Mouse (Mus musculus): Measurements from ENCODE around the gene Zfp296. TPM values are rescaled to one million over a fixed set of nuclear protein-coding genes. Genes with fewer than 3 reads are reported as not detected.

Zfp296 gene
- polyA plus RNA-seq, 1 experiment from 2014 or later, result 0.20 TPM

GRCm38 (mm10) chr7:19572926-19573775 is 3.9 kb upstream of the Zfp296 start:
- peaks cover 21% of the 10 kb centered on the region for H3K27me3 ChIP-seq (replicated peaks; ENCODE audit: control insufficient read depth, insufficient read depth, low read length)
- H3K9me3 ChIP-seq (ENCODE audit: control insufficient read depth, low read length), result no peaks in the 10 kb centered on the region
- peak overlapping the region; percentile 77 for H3K4me3 ChIP-seq (ENCODE audit: low read length)
- H3K9ac ChIP-seq (ENCODE audit: low read depth, low read length), result peak overlapping the region; percentile 85
- H3K4me1 ChIP-seq (ENCODE audit: control insufficient read depth, insufficient read depth, low read depth, low read length), result peaks cover 19% of the 10 kb centered on the region
- WGBS, result under 1% methylated on average over 53 of the region's 53 CpGs
- ATAC-seq, result peak; percentile 87
- H3K36me3 ChIP-seq (ENCODE audit: control insufficient read depth, insufficient read depth, low read length), result peaks cover 7% of the 10 kb centered on the region
- H3K27ac ChIP-seq (ENCODE audit: low read depth, low read length), result peak overlapping the region; percentile 80
- H3K4me2 ChIP-seq (ENCODE audit: low read length), result peak overlapping the region; percentile 92

GRCm38 (mm10) chr7:19573776-19574140 is 3.3 kb upstream of the Zfp296 start:
- Histone ChIP-seq H3K9me3 (ENCODE audit: control insufficient read depth, low read length) (no peaks in the 10 kb centered on the region), H3K4me3 (ENCODE audit: low read length) (peak overlapping the region; percentile 77), H3K36me3 (ENCODE audit: control insufficient read depth, insufficient read depth, low read length) (peaks cover 7% of the 10 kb centered on the region), H3K27ac (ENCODE audit: low read depth, low read length) (peak overlapping the region; percentile 80; the same call in 1 of the 2 replicates), H3K27me3 (replicated peaks; ENCODE audit: control insufficient read depth, insufficient read depth, low read length) (peaks cover 27% of the 10 kb centered on the region), H3K4me2 (ENCODE audit: low read length) (peak overlapping the region; percentile 92), H3K9ac (ENCODE audit: low read depth, low read length) (peak overlapping the region; percentile 85), H3K4me1 (ENCODE audit: control insufficient read depth, insufficient read depth, low read depth, low read length) (peaks cover 19% of the 10 kb centered on the region)
- WGBS, result 25% methylated on average over 16 of the region's 16 CpGs
- no peak for ATAC-seq

GRCm38 (mm10) chr7:19575559-19575958 is 1.5 kb upstream of the Zfp296 start:
- H3K4me3 ChIP-seq (ENCODE audit: low read length), result no peak overlapping the region
- WGBS, result 69% methylated on average over 3 of the region's 3 CpGs
- no peak overlapping the region for H3K9ac ChIP-seq (ENCODE audit: low read depth, low read length)
- H3K27ac ChIP-seq (ENCODE audit: low read depth, low read length), result no peak overlapping the region
- peaks cover 6% of the 10 kb centered on the region; the same call in 1 of the 2 replicates for H3K36me3 ChIP-seq (ENCODE audit: control insufficient read depth, insufficient read depth, low read length)
- peaks cover 19% of the 10 kb centered on the region for H3K4me1 ChIP-seq (ENCODE audit: control insufficient read depth, insufficient read depth, low read depth, low read length)
- H3K9me3 ChIP-seq (ENCODE audit: control insufficient read depth, low read length), result no peaks in the 10 kb centered on the region
- no peak for ATAC-seq
- H3K4me2 ChIP-seq (ENCODE audit: low read length), result no peak overlapping the region
- peaks cover 33% of the 10 kb centered on the region for H3K27me3 ChIP-seq (replicated peaks; ENCODE audit: control insufficient read depth, insufficient read depth, low read length)

- Histone ChIP-seq H3K4me1 (ENCODE audit: control insufficient read depth, insufficient read depth, low read depth, low read length) (peaks cover 12% of the 10 kb centered on the region), H3K9ac (ENCODE audit: low read depth, low read length) (no peak overlapping the region), H3K27ac (ENCODE audit: low read depth, low read length) (no peak overlapping the region), H3K27me3 (replicated peaks; ENCODE audit: control insufficient read depth, insufficient read depth, low read length) (peaks cover 33% of the 10 kb centered on the region), H3K9me3 (ENCODE audit: control insufficient read depth, low read length) (no peaks in the 10 kb centered on the region), H3K36me3 (ENCODE audit: control insufficient read depth, insufficient read depth, low read length) (peaks cover 16% of the 10 kb centered on the region), H3K4me3 (ENCODE audit: low read length) (peak overlapping the region; percentile 34; the same call in 1 of the 2 replicates), H3K4me2 (ENCODE audit: low read length) (peak overlapping the region; percentile 60)
- 27% methylated on average over 10 of the region's 10 CpGs for WGBS
- ATAC-seq, result no peak
These were observed 859 bp downstream of the Zfp296 start for GRCm38 (mm10) chr7:19577877-19578414.

- ATAC-seq, result no peak
- Histone ChIP-seq H3K4me1 (ENCODE audit: control insufficient read depth, insufficient read depth, low read depth, low read length) (peaks cover 12% of the 10 kb centered on the region), H3K36me3 (ENCODE audit: control insufficient read depth, insufficient read depth, low read length) (peaks cover 16% of the 10 kb centered on the region), H3K27me3 (replicated peaks; ENCODE audit: control insufficient read depth, insufficient read depth, low read length) (peaks cover 33% of the 10 kb centered on the region), H3K4me2 (ENCODE audit: low read length) (no peak overlapping the region), H3K4me3 (ENCODE audit: low read length) (no peak overlapping the region), H3K27ac (ENCODE audit: low read depth, low read length) (no peak overlapping the region), H3K9me3 (ENCODE audit: control insufficient read depth, low read length) (no peaks in the 10 kb centered on the region), H3K9ac (ENCODE audit: low read depth, low read length) (no peak overlapping the region)
- WGBS, result 68% methylated on average over 4 of the region's 4 CpGs
These were observed 1.3 kb downstream of the Zfp296 start for GRCm38 (mm10) chr7:19578436-19578835.

GRCm38 (mm10) chr7:19579751-19580150 is 2.7 kb downstream of the Zfp296 start:
- H3K4me2 ChIP-seq (ENCODE audit: low read length), result no peak overlapping the region
- 75% methylated on average over 10 of the region's 10 CpGs for WGBS
- H3K36me3 ChIP-seq (ENCODE audit: control insufficient read depth, insufficient read depth, low read length), result peaks cover 26% of the 10 kb centered on the region
- no peak overlapping the region for H3K9ac ChIP-seq (ENCODE audit: low read depth, low read length)
- H3K27me3 ChIP-seq (replicated peaks; ENCODE audit: control insufficient read depth, insufficient read depth, low read length), result peaks cover 33% of the 10 kb centered on the region
- H3K4me3 ChIP-seq (ENCODE audit: low read length), result no peak overlapping the region
- H3K9me3 ChIP-seq (ENCODE audit: control insufficient read depth, low read length), result no peaks in the 10 kb centered on the region
- peaks cover 8% of the 10 kb centered on the region for H3K4me1 ChIP-seq (ENCODE audit: control insufficient read depth, insufficient read depth, low read depth, low read length)
- no peak overlapping the region for H3K27ac ChIP-seq (ENCODE audit: low read depth, low read length)
- ATAC-seq, result peak; percentile 21

- H3K36me3 ChIP-seq (ENCODE audit: control insufficient read depth, insufficient read depth, low read length), result peaks cover 32% of the 10 kb centered on the region
- no peak overlapping the region for H3K9ac ChIP-seq (ENCODE audit: low read depth, low read length)
- peaks cover 8% of the 10 kb centered on the region for H3K4me1 ChIP-seq (ENCODE audit: control insufficient read depth, insufficient read depth, low read depth, low read length)
- no peak overlapping the region for H3K4me3 ChIP-seq (ENCODE audit: low read length)
- no peak overlapping the region for H3K4me2 ChIP-seq (ENCODE audit: low read length)
- 95% methylated on average over 8 of the region's 8 CpGs for WGBS
- H3K27ac ChIP-seq (ENCODE audit: low read depth, low read length), result no peak overlapping the region
- no peaks in the 10 kb centered on the region for H3K9me3 ChIP-seq (ENCODE audit: control insufficient read depth, low read length)
- peaks cover 33% of the 10 kb centered on the region for H3K27me3 ChIP-seq (replicated peaks; ENCODE audit: control insufficient read depth, insufficient read depth, low read length)
- ATAC-seq, result no peak
These were observed 3.5 kb downstream of the Zfp296 start for GRCm38 (mm10) chr7:19580634-19581033.

GRCm38 (mm10) chr7:19586269-19586668 is 9.2 kb downstream of the Zfp296 start:
- Histone ChIP-seq H3K27me3 (replicated peaks; ENCODE audit: control insufficient read depth, insufficient read depth, low read length) (no peaks in the 10 kb centered on the region), H3K4me2 (ENCODE audit: low read length) (no peak overlapping the region), H3K9ac (ENCODE audit: low read depth, low read length) (no peak overlapping the region), H3K4me1 (ENCODE audit: control insufficient read depth, insufficient read depth, low read depth, low read length) (no peaks in the 10 kb centered on the region), H3K9me3 (ENCODE audit: control insufficient read depth, low read length) (no peaks in the 10 kb centered on the region), H3K36me3 (ENCODE audit: control insufficient read depth, insufficient read depth, low read length) (peaks cover 69% of the 10 kb centered on the region), H3K27ac (ENCODE audit: low read depth, low read length) (no peak overlapping the region), H3K4me3 (ENCODE audit: low read length) (no peak overlapping the region)
- ATAC-seq, result no peak
- WGBS, result 71% methylated on average over 46 of the region's 46 CpGs

- no peak overlapping the region for H3K27ac ChIP-seq (ENCODE audit: low read depth, low read length)
- H3K9me3 ChIP-seq (ENCODE audit: control insufficient read depth, low read length), result no peaks in the 10 kb centered on the region
- H3K4me3 ChIP-seq (ENCODE audit: low read length), result no peak overlapping the region
- H3K4me2 ChIP-seq (ENCODE audit: low read length), result no peak overlapping the region
- 55% methylated on average over 3 of the region's 3 CpGs for WGBS
- no peak for ATAC-seq
- no peaks in the 10 kb centered on the region for H3K4me1 ChIP-seq (ENCODE audit: control insufficient read depth, insufficient read depth, low read depth, low read length)
- no peaks in the 10 kb centered on the region for H3K27me3 ChIP-seq (replicated peaks; ENCODE audit: control insufficient read depth, insufficient read depth, low read length)
- H3K36me3 ChIP-seq (ENCODE audit: control insufficient read depth, insufficient read depth, low read length), result peaks cover 70% of the 10 kb centered on the region
- no peak overlapping the region for H3K9ac ChIP-seq (ENCODE audit: low read depth, low read length)
These were observed 12.1 kb downstream of the Zfp296 start for GRCm38 (mm10) chr7:19589207-19589606.

Data from hindbrain, embryonic 16.5 days (tissue).